Mouse (Mus musculus) cortical plate, adult 2 months (tissue): ENCODE measurements at regions not wholly inside any gene's neighbourhood (a gene's known extent, or its start where the extent isn't known, plus 50 kb on each side); places are given as distances from the start of the nearest gene placed in this dataset.

Experiments
- CTCF ChIP-seq: fragments of 200-500 bp; IDR thresholded peaks from 2 replicates; pipeline ENCODE4 v1.5.1; 2011; ENCODE audit warnings: mild to moderate bottlenecking, control low read depth, low read length; ENCODE audit not compliant: insufficient read depth; ENCODE audit errors: extremely low read depth
- POLR2A ChIP-seq: fragments of 200-500 bp; IDR thresholded peaks from 2 replicates; pipeline ENCODE4 v1.6.1; 2011; ENCODE audit warnings: mild to moderate bottlenecking, low read length, control low read depth; ENCODE audit not compliant: insufficient read depth; ENCODE audit errors: extremely low read depth

DNA sequence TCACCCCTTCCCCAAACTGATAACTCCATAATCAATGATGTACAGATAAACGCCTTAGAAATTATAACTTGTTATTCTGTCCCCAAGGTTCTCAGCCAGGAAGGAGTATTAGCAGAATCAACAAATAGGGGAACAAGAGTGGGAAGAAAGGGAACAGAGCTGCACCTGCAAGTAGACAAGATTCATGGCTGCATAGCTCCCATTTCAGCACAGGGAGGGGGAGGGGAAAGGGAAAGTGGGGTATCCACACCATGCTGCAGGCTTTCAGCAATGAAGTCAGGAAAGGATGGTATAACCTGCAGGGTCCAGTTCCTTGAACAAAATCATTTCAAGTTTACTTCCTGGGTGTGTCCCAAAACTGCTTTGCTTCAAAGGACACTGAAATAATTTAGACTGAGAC lies 610.5 kb downstream of the Tox3 start:
- no peak for TF ChIP-seq CTCF
- no peak for TF ChIP-seq POLR2A
